8 mouse cellular contexts compared by ENCODE assay signal in the genomic region with DNA sequence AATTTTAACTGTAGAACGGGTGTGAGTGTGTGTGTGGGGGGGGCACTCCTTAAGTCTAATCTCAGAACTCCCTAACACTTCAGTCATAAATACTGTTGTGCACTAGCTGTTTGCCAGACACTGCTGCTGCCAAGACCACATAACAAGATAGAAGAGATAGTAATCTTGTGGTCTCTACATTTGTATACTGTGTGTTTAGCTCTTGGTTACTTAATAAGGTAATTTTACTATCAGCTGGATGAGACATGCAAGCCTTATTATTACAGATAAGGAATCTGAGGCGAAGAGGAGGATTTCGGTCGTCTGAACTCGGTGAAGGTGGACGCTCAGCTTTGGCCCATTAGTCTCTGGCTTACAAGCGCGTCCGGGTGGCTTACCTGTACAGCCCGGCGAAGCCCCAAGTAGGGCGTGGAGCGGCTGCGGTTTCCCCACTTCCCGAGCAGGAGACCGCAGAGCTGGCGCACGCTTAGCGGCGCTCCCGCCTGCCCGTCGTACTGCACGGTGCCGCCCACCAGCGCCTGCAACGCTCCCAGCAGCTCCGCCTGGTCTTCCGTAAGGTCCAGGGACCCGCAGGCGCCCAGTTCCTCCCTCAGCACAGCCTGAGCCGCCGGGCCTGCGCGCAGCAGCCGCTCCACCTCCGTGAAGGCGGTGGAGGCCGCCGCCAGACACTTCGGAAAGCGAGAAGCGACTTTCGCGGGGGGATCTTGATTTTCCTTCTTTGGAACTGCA. TPM values are rescaled to one million over a fixed set of nuclear protein-coding genes. Genes with fewer than 3 reads are reported as not detected.
DNase-seq lines count a peak whose midpoint lies in the region; ATAC-seq lines count a peak whose summit lies in the region.
"Had no signal": no experiment of that assay in that cellular context is flagged by ENCODE, and none has a peak within 500 bp of the region (broad histone marks: within the 10 kb centered on the region; RNA-seq: fewer than 3 reads in every experiment).

No protein-coding gene starts in this region.

- H3K27me3 ChIP-seq in heart, embryonic 14.5 days (ENCODE audit: control insufficient read depth, insufficient read depth, low read length) = peaks cover 97% of the 10 kb centered on the region
- H3K27me3 ChIP-seq in limb, embryonic 11.5 days (ENCODE audit: control insufficient read depth, insufficient read depth, low read length) = peaks cover 86% of the 10 kb centered on the region
- peaks cover 100% of the 10 kb centered on the region for H3K27me3 ChIP-seq in midbrain, embryonic 10.5 days (ENCODE audit: low read depth, poor library complexity, severe bottlenecking)

- H3K4me1 ChIP-seq in heart, embryonic 14.5 days (ENCODE audit: control insufficient read depth in 2 of 2, insufficient read depth in 2 of 2, low read length in 2 of 2) = peaks cover 2 to 15% of the 10 kb centered on the region in 2 experiments; a peak in 2 of 4 replicates
- no peaks in the 10 kb centered on the region; the same call in 1 of the 2 replicates for H3K4me1 ChIP-seq in limb, embryonic 11.5 days (ENCODE audit: control insufficient read depth, insufficient read depth, low read length)
- peaks cover 20% of the 10 kb centered on the region for H3K4me1 ChIP-seq in midbrain, embryonic 10.5 days

- no peaks in the 10 kb centered on the region for H3K36me3 ChIP-seq in heart, embryonic 14.5 days (ENCODE audit: control insufficient read depth, insufficient read depth, low read length)
- H3K36me3 ChIP-seq in limb, embryonic 11.5 days (ENCODE audit: control insufficient read depth, insufficient read depth, low read length) = no peaks in the 10 kb centered on the region
- no peaks in the 10 kb centered on the region for H3K36me3 ChIP-seq in midbrain, embryonic 10.5 days

- peak overlapping the region; percentile 54 to 64 for H3K4me3 ChIP-seq in heart, embryonic 14.5 days (ENCODE audit: control insufficient read depth in 1 of 2, insufficient read depth in 1 of 2, low read depth in 1 of 2, low read length in 2 of 2)
- peak overlapping the region; percentile 49 for H3K4me3 ChIP-seq in limb, embryonic 11.5 days (ENCODE audit: low read depth, low read length)
- H3K4me3 ChIP-seq in midbrain, embryonic 10.5 days = peak overlapping the region; percentile 65

- WGBS in heart, embryonic 14.5 days = 1% methylated on average over 45 of the region's 45 CpGs
- whole genome bisulfite sequencing in limb, embryonic 11.5 days = under 1% methylated on average over 45 of the region's 45 CpGs
- under 1% methylated on average over 45 of the region's 45 CpGs for WGBS in midbrain, embryonic 10.5 days

- peak overlapping the region; percentile 96 for H3K4me2 ChIP-seq in heart, embryonic 14.5 days (ENCODE audit: low read length)
- peak overlapping the region; percentile 91 for H3K4me2 ChIP-seq in limb, embryonic 11.5 days (ENCODE audit: low read depth, severe bottlenecking)

- no peak for ATAC-seq in heart, embryonic 14.5 days (ENCODE audit: insufficient number of reproducible peaks, insufficient read depth, low FRiP score, low read depth)
- ATAC-seq in limb, embryonic 11.5 days (ENCODE audit: insufficient number of reproducible peaks, low FRiP score, low TSS enrichment, low read depth) = peak; percentile 84

- DNase-seq in ovary, postnatal 36 days (ENCODE audit: low spot score) = peak; percentile 58
- no peak for DNase-seq in ovary, postnatal 10 days (ENCODE audit: low spot score)
- peak; percentile 49 to 61 for DNase-seq in adrenal gland, postnatal 36 days
- peak; percentile 71 for DNase-seq in limb, embryonic 11.5 days (ENCODE audit: low spot score)
- peak; percentile 64 for DNase-seq in midbrain, embryonic 10.5 days (ENCODE audit: low spot score)
- DNase-seq in testis, postnatal 14 days (ENCODE audit: low spot score) = peak; percentile 48

- no peak overlapping the region for H3K27ac ChIP-seq in heart, embryonic 14.5 days (replicated peaks in 1 of 2; ENCODE audit: control insufficient read depth in 1 of 2, insufficient read depth in 1 of 2, low read depth in 2 of 2, low read length in 2 of 2)
- H3K27ac ChIP-seq in limb, embryonic 11.5 days (replicated peaks; ENCODE audit: low read depth, low read length) = no peak overlapping the region
- no peak overlapping the region for H3K27ac ChIP-seq in midbrain, embryonic 10.5 days (replicated peaks)

- peak overlapping the region; percentile 48 for H3K9ac ChIP-seq in heart, embryonic 14.5 days (ENCODE audit: low read length)
- H3K9ac ChIP-seq in limb, embryonic 11.5 days (ENCODE audit: low read length) = 0 out of 2 replicates have a peak overlapping the region, but pooled peaks have one; percentile 5

- H3K9me3 ChIP-seq in heart, embryonic 14.5 days (ENCODE audit: control insufficient read depth, low read length) = no peaks in the 10 kb centered on the region
- H3K9me3 ChIP-seq in limb, embryonic 11.5 days (ENCODE audit: control insufficient read depth, low read length) = no peaks in the 10 kb centered on the region
- no peaks in the 10 kb centered on the region for H3K9me3 ChIP-seq in midbrain, embryonic 10.5 days (replicated peaks)

RNA-seq across cellular contexts. Expression of gene Prss16, which starts 3.8 kb away (rescaled TPM):
- total RNA-seq in adrenal gland, postnatal 36 days (2021) = under 1 TPM in 1 of 2 experiments, not detected in 1; 0.53 TPM
- 0.88 TPM in 1 of 2 replicates, not detected in the other for polyA plus RNA-seq in heart, embryonic 14.5 days (2014; fragmentation: Nextera tagmentation; extraction: Ambion mirVana)
- polyA plus RNA-seq in limb, embryonic 11.5 days (2014; fragmentation: Nextera tagmentation; extraction: Ambion mirVana) = 0.20 and 0.21 TPM in 2 replicates
- polyA plus RNA-seq in midbrain, embryonic 10.5 days (2016; fragmentation: Nextera tagmentation; extraction: Ambion mirVana) = not detected in 2 replicates
- total RNA-seq: layer of hippocampus, postnatal 10 days had no signal

RNA-seq across cellular contexts. Expression of gene Pom121l2, which starts 24.8 kb away (rescaled TPM):
- not detected for total RNA-seq in adrenal gland, postnatal 36 days (2021)
- not detected in 2 replicates for polyA plus RNA-seq in heart, embryonic 14.5 days (2014; fragmentation: Nextera tagmentation; extraction: Ambion mirVana)
- polyA plus RNA-seq in limb, embryonic 11.5 days (2014; fragmentation: Nextera tagmentation; extraction: Ambion mirVana) = 0.31 and 0.38 TPM in 2 replicates
- polyA plus RNA-seq in midbrain, embryonic 10.5 days (2016; fragmentation: Nextera tagmentation; extraction: Ambion mirVana) = 0.11 TPM in 1 of 2 replicates, not detected in the other

RNA-seq across cellular contexts. Expression of gene Hist1h2ah, which starts 29.6 kb away (rescaled TPM):
- total RNA-seq in adrenal gland, postnatal 36 days (2021) = 10 to 100 TPM; 58.6 to 69.2 TPM
- polyA plus RNA-seq in heart, embryonic 14.5 days (2014; fragmentation: Nextera tagmentation; extraction: Ambion mirVana) = 2.9 and 6.8 TPM in 2 replicates
- polyA plus RNA-seq in limb, embryonic 11.5 days (2014; fragmentation: Nextera tagmentation; extraction: Ambion mirVana) = 5.5 and 22.0 TPM in 2 replicates
- polyA plus RNA-seq in midbrain, embryonic 10.5 days (2016; fragmentation: Nextera tagmentation; extraction: Ambion mirVana) = 10.6 and 11.4 TPM in 2 replicates

RNA-seq across cellular contexts. Expression of gene Hist1h2bk, which starts 29.9 kb away (rescaled TPM):
- 10 to 100 TPM; 67.8 to 68.6 TPM for total RNA-seq in adrenal gland, postnatal 36 days (2021)
- polyA plus RNA-seq in heart, embryonic 14.5 days (2014; fragmentation: Nextera tagmentation; extraction: Ambion mirVana) = 1.9 and 2.3 TPM in 2 replicates
- polyA plus RNA-seq in limb, embryonic 11.5 days (2014; fragmentation: Nextera tagmentation; extraction: Ambion mirVana) = 13.8 and 14.0 TPM in 2 replicates
- 9.4 and 9.7 TPM in 2 replicates for polyA plus RNA-seq in midbrain, embryonic 10.5 days (2016; fragmentation: Nextera tagmentation; extraction: Ambion mirVana)

RNA-seq across cellular contexts. Expression of gene Hist1h4i, which starts 35.4 kb away (rescaled TPM):
- 10 to 100 TPM; 75.2 to 76.6 TPM for total RNA-seq in adrenal gland, postnatal 36 days (2021)
- 8.1 and 9.3 TPM in 2 replicates for polyA plus RNA-seq in heart, embryonic 14.5 days (2014; fragmentation: Nextera tagmentation; extraction: Ambion mirVana)
- 29.4 and 30.2 TPM in 2 replicates for polyA plus RNA-seq in limb, embryonic 11.5 days (2014; fragmentation: Nextera tagmentation; extraction: Ambion mirVana)
- 51.3 and 52.5 TPM in 2 replicates for polyA plus RNA-seq in midbrain, embryonic 10.5 days (2016; fragmentation: Nextera tagmentation; extraction: Ambion mirVana)
